Mouse (Mus musculus) bone marrow, adult 2 months (tissue): Measurements from ENCODE around the gene Atp1a2.

ENCODE experiments used
- CTCF ChIP-seq: fragments of 200-500 bp; IDR thresholded peaks from 2 replicates; pipeline ENCODE4 v1.5.1; 2011; ENCODE audit warnings: low read length, control low read depth; ENCODE audit not compliant: control insufficient read depth, insufficient read depth
- POLR2A ChIP-seq: fragments of 200-500 bp; IDR thresholded peaks from 2 replicates; pipeline ENCODE4 v1.6.1; 2011; ENCODE audit warnings: low read depth, mild to moderate bottlenecking, control low read depth, low read length, borderline replicate concordance; ENCODE audit not compliant: control insufficient read depth

DNA sequence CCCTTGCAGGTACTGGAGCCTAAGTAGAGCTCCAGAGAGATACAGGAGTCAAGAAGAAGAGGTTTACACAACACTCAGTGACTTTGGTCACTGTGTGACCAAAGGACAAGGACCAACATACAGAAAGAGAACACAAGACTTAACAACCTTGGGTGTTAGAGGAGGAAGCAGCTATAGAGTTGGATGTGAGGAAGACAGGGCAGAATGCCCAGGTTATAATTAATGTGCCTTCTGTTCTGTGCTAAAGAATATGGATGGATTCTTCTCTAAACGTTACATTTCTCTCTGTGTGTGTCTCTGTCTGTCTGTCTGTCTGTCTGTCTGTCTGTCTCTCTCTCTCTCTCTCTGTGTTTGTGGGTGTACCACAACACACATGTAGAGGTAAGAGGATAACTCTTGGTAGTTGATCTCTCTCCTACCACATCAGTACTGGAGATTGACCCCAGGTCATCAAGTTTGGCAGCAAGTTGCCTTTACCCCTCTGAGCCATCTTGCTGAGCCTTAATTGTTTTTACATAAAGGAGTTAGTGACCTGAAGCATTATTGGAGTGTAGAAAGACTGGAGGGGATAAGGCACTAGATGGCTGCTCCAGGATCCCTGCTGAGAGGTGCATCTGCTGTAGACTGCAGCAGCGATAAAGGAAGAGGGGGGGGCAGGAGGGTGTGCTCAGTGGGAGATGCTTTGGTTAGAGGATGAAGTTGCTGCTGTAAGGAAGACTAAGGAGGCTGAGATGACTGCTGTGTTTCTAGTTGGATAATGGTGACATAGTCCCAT lies 39.7 kb upstream of the Atp1a2 start:
- TF ChIP-seq CTCF = no peak
- no peak for TF ChIP-seq POLR2A
